Mouse (Mus musculus): Measurements from ENCODE around the gene Clasp1.
A peak's percentile ranks its signal among the peaks of the same experiment; 100 is the strongest.

Clasp1 gene

GRCm38 (mm10) chr1:118454817-118455216, 66.0 kb downstream of the Clasp1 start:
- peak; percentile 74 to 75 for DNase-seq

GRCm38 (mm10) chr1:118457256-118457882, 68.5 kb downstream of the Clasp1 start:
- no peak for DNase-seq

GRCm38 (mm10) chr1:118457883-118458259, 69.0 kb downstream of the Clasp1 start:
- no peak for DNase-seq

- no peak for DNase-seq
Observed at GRCm38 (mm10) chr1:118458279-118458678, 69.4 kb downstream of the Clasp1 start.

- DNase-seq: peak; percentile 98 to 99
Observed at GRCm38 (mm10) chr1:118458963-118459920, 70.4 kb downstream of the Clasp1 start.

- no peak for DNase-seq
Observed at GRCm38 (mm10) chr1:118460716-118461115, 71.9 kb downstream of the Clasp1 start.

- DNase-seq: no peak
Observed at GRCm38 (mm10) chr1:118466041-118466440, 77.2 kb downstream of the Clasp1 start.

- DNase-seq: no peak
Observed at GRCm38 (mm10) chr1:118472386-118472785, 83.5 kb downstream of the Clasp1 start.

GRCm38 (mm10) chr1:118476919-118477318, 88.1 kb downstream of the Clasp1 start:
- DNase-seq: peak; percentile 55 to 60

GRCm38 (mm10) chr1:118479246-118479645, 90.4 kb downstream of the Clasp1 start:
- no peak for DNase-seq

- no peak for DNase-seq
Observed at GRCm38 (mm10) chr1:118480484-118481364, 91.9 kb downstream of the Clasp1 start.

- no peak for DNase-seq
Observed at GRCm38 (mm10) chr1:118481365-118481702, 92.5 kb downstream of the Clasp1 start.

GRCm38 (mm10) chr1:118481703-118482102, 92.8 kb downstream of the Clasp1 start:
- DNase-seq: no peak

GRCm38 (mm10) chr1:118482285-118483019, 93.6 kb downstream of the Clasp1 start:
- no peak for DNase-seq

GRCm38 (mm10) chr1:118483504-118484096, 94.7 kb downstream of the Clasp1 start:
- DNase-seq: no peak

GRCm38 (mm10) chr1:118485572-118485971, 96.7 kb downstream of the Clasp1 start:
- DNase-seq: no peak

GRCm38 (mm10) chr1:118486021-118486420, 97.2 kb downstream of the Clasp1 start:
- DNase-seq: no peak

- no peak for DNase-seq
Observed at GRCm38 (mm10) chr1:118492811-118493210, 104.0 kb downstream of the Clasp1 start.

- no peak for DNase-seq
Observed at GRCm38 (mm10) chr1:118494551-118494950, 105.7 kb downstream of the Clasp1 start.

- DNase-seq: peak; percentile 86 to 87
Observed at GRCm38 (mm10) chr1:118498311-118498710, 109.5 kb downstream of the Clasp1 start.

GRCm38 (mm10) chr1:118500606-118501005, 111.7 kb downstream of the Clasp1 start:
- DNase-seq: no peak

GRCm38 (mm10) chr1:118501691-118502090, 112.8 kb downstream of the Clasp1 start:
- no peak for DNase-seq

All from B cell, adult 2 months (primary cell).